Mouse (Mus musculus) embryo, embryonic 11 days (tissue): ENCODE data around the gene Mars.
A peak's percentile ranks its signal among the peaks of the same experiment; 100 is the strongest.
"Not testable (repeated sequence)": the region's sequence is repeated elsewhere in the genome, so short reads cannot be mapped to it uniquely, and the experiment has no call there.

Source experiments
- DNase-seq: peaks from one replicate; pipeline ENCODE4 v3.0.0-alpha.2; 2015

Gene Mars

DNA sequence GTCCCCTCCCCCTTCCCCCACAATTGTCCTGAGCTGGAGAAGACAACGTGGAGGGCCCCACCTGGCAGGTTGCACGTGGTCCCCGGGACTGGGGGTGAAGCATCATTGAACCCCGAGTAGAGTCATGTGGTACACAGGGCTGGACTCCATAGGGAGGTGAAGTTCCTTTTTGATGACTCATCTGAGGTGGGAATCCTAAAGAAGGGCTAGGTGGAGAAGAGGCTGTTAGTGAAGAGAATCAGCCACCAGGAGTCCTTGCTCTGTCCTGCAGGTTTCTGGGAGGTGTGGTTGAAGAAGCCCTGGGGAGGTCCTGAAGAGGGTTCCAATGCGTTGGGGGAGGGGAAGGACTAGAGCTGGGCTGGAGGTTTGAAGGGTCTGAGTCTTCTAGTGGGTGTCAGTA lies 25.4 kb upstream of the Mars start:
- DNase-seq = no peak

DNA sequence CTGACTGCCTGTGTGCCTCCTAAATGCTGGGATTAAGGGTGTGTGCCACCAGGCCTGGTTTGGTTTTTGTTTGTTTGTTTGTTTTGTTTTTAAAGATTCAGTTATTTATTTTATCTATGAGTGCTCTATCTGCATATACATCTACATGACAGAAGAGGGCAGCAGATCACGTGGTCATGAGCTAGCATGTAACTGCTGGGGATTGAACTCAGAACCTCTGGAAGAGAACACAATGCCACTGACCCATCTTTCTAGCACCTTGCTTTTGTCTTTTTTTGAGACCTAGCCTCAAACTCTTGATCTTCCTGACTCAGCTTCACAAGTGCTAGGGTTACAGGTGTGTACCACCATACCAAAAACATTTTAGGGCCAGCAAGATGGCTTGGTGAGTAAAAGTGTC lies 23.7 kb upstream of the Mars start:
- no peak for DNase-seq

- DNase-seq = peak; percentile 20
Observed at GRCm38 (mm10) chr10:127333152-127333551, 21.6 kb upstream of the Mars start.

DNA sequence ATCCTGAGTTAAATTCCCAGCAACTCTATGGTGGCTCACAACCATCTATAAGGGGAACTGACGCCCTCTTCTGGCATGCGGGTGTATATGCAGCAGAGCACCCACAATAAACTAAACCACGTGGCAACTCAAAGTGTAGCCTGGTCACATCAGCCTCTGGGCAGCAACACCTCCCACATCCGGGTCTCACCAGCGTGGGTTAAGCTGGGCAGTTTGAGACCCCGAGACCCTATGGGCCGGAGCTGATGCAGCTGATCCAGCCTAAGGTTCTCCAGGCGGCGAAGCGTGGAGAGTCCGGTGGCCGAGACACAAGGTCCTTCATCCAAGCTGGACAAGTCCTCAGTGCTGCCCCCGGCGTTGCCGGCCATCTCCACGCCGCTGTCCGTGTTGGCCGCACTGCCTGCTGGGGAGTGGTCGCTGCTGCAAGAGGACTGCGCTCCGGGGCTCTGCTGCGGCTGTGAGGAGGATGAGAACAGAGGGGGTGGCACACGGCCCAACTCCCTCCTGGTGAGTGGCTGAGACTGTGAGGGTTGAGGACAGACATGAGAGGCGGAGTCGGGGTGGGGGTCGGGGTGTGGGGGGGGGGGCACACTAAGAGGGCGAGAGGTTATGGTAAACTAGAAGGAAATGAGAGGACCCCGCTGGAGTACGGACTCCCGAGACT lies 20.8 kb upstream of the Mars start:
- peak; percentile 58 for DNase-seq

DNA sequence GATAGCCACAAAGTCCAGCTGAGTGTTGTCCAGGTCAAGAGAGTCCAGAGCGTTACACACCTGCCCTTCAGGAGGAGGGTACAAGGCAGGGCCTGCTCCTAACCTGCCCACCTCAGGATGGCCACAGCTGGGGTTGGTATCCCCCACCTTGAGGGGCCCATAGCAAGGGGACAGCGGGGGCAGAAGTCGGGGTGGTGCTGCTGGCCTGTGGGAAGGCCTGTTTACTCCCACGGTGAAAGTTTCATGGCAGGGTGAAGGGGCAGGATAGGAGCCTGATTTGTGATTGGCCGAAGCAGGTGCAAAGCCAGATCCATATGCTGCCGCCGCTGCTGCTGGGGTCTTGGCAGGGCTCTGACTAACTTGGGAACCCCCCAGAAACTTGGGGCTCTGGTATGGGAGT lies 18.6 kb upstream of the Mars start:
- DNase-seq = no peak

GRCm38 (mm10) chr10:127327461-127328145 lies 16.0 kb upstream of the Mars start:
- no peak for DNase-seq

- peak; percentile 26 for DNase-seq
Observed at GRCm38 (mm10) chr10:127326828-127327227, 15.2 kb upstream of the Mars start.

DNA sequence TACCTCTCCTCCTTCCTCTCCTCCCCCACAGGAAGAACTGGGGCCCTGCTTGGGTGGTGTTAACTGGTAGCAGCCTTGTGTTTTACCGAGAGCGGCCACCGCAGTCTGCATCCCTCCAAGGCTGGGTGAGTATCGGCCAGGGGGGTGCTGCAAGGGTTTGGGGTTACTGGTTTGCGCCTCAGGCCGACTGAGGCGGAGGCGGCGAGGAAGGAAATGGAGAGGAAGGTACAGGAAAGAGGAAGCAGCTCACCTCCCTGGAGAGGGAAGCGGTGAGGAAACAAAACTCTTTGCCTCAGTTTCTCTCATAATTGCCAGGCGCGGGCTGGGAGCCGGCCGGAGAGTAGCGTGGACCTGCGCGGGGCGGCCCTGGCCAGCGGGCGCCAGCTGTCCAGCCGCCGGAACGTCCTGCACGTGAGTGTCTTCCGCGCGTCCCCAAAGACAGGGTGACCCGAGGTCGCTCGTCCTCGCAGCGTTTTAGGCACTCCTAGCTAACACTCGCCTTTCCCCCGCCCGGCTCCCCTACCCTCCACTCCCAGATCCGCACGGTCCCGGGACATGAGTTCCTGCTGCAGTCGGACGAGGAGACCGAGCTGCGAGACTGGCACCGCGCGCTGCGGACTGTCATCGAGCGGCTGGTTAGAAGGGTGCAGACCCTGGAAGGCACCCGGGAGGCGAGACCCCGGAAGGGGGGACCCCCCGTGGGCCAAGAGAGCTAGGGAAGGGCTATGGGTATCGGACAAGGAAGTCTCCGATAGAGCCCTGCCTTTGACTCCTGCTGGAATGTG lies 14.6 kb upstream of the Mars start:
- peak; percentile 56 for DNase-seq

GRCm38 (mm10) chr10:127325454-127326016 lies 13.9 kb upstream of the Mars start:
- peak; percentile 17 for DNase-seq

GRCm38 (mm10) chr10:127324495-127324894 lies 12.9 kb upstream of the Mars start:
- DNase-seq = peak; percentile 67

DNA sequence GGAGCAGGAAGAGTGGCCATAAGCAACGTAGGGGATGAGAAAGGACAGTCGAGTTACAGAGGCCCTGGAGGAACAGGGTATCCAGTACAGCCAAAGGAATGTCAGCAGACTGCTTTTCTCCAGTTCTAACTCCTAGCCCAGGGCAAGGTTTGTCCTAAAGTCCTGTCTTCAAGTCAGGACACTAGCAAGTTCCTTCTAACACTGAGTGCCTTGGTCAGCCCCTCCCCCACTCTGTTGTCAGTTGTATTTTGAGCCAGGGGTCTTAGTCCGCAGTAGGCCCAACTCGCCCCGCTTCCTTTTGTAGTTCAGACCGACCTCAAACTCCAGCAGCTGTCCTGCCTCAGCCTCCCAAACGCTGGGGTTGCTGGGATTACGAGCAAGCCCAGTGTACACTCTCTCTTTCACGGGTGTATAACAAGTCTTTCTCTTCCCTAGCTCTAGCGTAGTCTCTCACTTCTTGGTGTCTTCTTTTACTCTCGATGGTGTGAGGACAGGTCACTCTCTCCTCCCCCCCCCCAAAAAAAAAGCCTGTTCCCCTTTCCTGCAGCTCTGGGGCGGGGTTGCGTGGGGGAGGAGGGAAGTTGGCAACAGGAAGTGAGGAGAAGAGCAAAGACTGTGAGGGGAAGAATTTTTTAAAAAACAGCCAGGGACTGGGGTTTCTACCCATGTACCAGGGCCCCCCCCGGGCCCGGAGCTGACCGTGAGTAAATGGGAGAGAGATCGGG lies 11.7 kb upstream of the Mars start:
- no peak for DNase-seq

GRCm38 (mm10) chr10:127322669-127323068 lies 11.1 kb upstream of the Mars start:
- DNase-seq = no peak

- DNase-seq = no peak
Observed at GRCm38 (mm10) chr10:127322178-127322577, 10.6 kb upstream of the Mars start.

DNA sequence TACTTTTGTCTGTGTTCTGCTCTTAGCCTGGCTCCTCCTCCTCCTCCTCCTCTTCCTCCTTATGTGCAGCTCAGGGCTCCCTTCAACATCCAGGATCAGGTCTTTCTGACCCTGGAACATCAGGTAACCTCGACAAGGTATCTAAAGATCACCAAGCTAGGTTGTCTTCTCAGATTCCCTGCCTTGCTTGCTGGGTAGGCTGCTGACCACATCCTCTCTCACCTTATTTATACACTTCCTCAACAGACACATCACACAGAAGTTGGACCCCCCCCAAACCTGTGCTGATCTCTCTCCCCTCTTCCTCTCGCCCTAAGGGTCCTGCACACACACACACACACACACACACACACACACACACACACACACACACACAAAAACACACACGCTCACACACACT lies 10.0 kb upstream of the Mars start, which contains the start of gene Arhgap9:
Gene Arhgap9 (plus strand): TSS at position 344 of the 400 bp plus-strand sequence.
- DNase-seq = no peak

DNA sequence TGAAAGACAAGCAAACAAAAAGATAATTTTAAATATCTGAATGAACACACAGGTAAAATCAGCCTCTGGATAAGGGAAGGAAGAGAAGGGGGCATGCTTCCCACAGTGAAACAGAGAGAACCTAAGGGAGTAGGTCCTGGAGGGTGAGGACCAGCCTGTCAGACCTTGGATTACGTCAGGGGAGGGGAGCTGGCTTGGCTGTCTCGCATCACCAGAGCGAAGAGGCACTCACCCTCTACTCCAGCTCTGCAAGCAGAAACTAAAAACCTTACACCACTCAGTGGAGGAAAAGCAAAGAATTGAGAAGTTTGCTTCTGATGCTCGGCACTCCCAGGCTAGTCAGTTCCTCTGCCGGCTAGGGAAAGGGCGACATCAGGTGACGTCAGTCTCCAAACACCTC lies 8.4 kb upstream of the Mars start:
- no peak for DNase-seq

DNA sequence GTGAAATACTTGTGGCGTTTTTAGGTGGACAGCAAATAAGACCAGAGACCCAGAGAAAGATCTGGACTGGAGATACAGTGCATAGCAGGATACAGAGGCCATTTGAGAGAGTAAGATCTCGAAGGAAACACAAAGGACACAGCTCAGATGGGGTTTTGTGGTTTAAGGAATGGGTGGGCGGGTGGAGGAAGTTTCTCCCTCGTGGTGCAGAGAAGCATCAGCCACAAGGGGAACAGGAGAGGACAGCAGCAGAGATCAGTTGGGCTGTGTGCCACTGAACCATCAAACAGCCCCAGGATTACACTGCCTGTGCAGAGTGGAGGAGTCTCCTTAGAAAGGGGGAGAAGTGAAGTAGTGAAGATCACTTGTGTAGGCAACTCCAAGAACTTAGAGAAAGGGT lies 6.4 kb upstream of the Mars start:
- no peak for DNase-seq

GRCm38 (mm10) chr10:127317277-127317676 lies 5.7 kb upstream of the Mars start:
- DNase-seq = no peak

DNA sequence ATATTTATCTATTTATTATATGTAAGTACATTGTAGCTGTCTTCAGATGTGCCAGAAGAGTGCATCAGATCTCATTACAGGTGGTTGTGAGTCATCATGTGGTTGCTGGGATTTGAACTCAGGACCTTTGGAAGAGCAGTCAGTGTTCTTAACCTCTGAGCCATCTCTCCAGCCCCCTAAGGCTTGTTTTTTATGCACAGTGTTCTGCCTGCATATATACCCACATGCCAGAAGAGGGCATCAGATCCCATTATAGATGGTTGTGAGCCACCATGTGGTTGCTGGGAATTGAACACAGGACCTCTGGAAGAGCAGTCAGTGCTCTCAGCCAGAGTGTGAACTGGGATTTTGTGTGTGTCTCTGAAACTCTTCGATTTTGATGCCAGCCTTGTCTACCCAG lies 3.4 kb upstream of the Mars start:
- not testable (repeated sequence) for DNase-seq

DNA sequence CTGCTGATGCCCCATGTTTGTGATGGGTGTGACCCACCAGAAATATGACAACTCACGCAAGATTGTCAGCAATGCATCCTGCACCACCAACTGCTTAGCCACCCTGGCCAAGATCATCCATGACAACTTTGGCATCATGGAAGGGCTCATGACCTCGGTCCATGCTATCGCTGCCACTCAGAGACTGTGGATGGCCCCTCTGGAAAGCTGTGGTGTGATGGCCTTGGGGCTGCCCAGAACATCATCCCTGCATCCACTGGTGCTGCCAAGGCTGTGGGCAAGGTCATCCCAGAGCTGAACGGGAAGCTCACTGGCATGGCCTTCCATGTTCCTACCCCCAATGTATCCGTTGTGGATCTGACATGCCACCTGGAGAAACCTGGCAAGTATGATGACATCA lies 1.9 kb upstream of the Mars start:
- DNase-seq = not testable (repeated sequence)

DNA sequence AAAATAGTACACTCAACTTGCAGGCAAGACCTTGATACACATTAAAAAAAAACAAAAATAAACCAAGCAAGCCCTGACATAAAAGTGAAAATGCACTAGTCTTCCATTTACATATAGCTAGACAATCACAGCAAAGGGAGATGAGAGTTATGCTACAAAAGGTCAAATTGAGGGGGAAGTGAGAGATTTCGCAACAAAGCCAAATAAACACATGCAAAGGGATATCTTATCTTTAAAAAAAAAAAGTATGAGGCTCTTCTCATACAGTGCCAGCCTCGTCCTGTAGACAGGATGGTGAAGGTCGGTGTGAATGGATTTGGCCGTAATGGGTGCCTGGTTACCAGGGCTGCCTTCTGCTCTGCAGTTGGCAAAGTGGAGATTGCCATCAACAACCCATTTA lies 1.3 kb upstream of the Mars start:
- no peak for DNase-seq

DNA sequence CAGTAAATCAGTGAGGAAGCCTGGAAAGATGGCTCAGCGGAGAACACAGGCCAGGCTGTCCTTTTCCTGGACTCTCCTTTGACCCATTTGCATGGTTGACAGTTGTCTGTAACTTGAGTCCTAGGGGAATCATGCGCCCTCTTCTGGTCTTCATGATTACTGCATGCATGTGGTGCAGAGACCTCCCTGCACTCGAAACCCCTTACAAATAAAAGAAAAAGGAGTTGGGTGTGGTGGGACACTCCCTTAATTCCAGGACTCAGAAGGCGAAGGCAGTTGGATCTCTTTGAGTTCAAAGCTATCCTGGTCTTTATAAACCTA lies 730 bp upstream of the Mars start:
- DNase-seq = peak; percentile 89

GRCm38 (mm10) chr10:127310523-127311475 lies 787 bp downstream of the Mars start:
- DNase-seq = peak; percentile 69
